Mouse (Mus musculus) retina, embryonic 14.5 days (tissue): ENCODE measurements around the gene Trim40.

Source experiments
- DNase-seq: peaks from one replicate; pipeline ENCODE4 v3.0.0-alpha.2; 2015; ENCODE audit warnings: low spot score

Trim40 gene

GRCm38 (mm10) chr17:36839931-36840330, 50.0 kb downstream of the Trim40 start:
- no peak for DNase-seq

- DNase-seq: no peak
Observed at GRCm38 (mm10) chr17:36839001-36839400, 50.9 kb downstream of the Trim40 start.

GRCm38 (mm10) chr17:36836874-36837647, 52.9 kb downstream of the Trim40 start, which contains the start of gene Trim26:
Trim26 (plus strand) TSS chr17:36837134.
- DNase-seq: peak; percentile 97

- DNase-seq: no peak
Observed at GRCm38 (mm10) chr17:36836427-36836812, 53.5 kb downstream of the Trim40 start.

- peak; percentile 48 for DNase-seq
Observed at GRCm38 (mm10) chr17:36835591-36836426, 54.1 kb downstream of the Trim40 start.

- no peak for DNase-seq
Observed at GRCm38 (mm10) chr17:36832694-36833093, 57.2 kb downstream of the Trim40 start.
